Mouse (Mus musculus) hindbrain, embryonic 11.5 days (tissue): ENCODE measurements around the gene Naa38. TPM values are rescaled to one million over a fixed set of nuclear protein-coding genes. Genes with fewer than 3 reads are reported as not detected.
A peak's percentile ranks its signal among the peaks of the same experiment; 100 is the strongest.

ENCODE experiments used
- ATAC-seq: fragments of 200-750 bp; cut with Nextera tagmentation; 2 replicates; pipeline ENCODE4 v1.8.0; 2017; ENCODE audit warnings: mild to moderate bottlenecking, moderate TSS enrichment, moderate library complexity; ENCODE audit not compliant: low FRiP score
- DNase-seq: peaks from one replicate; pipeline ENCODE4 v3.0.0-alpha.2; 2015; ENCODE audit warnings: low spot score
- H3K27ac ChIP-seq: fragments of 300-500 bp; sonication (generic); 2 replicates; pipeline ENCODE4 v1.5.1; 2014; ENCODE audit warnings: mild to moderate bottlenecking, low read depth, low read length
- H3K27me3 ChIP-seq: fragments of 300-500 bp; sonication (generic); 2 replicates; pipeline ENCODE4 v1.6.1; 2014; ENCODE audit warnings: mild to moderate bottlenecking, low read length, moderate library complexity, mixed read lengths; ENCODE audit not compliant: control insufficient read depth, insufficient read depth
- H3K36me3 ChIP-seq: fragments of 300-500 bp; sonication (generic); 2 replicates; pipeline ENCODE4 v1.6.1; 2014; ENCODE audit warnings: mild to moderate bottlenecking, low read length, moderate library complexity, mixed read lengths; ENCODE audit not compliant: control insufficient read depth, insufficient read depth
- H3K4me1 ChIP-seq: fragments of 300-500 bp; sonication (generic); replicated peaks from 2 replicates; pipeline ENCODE4 v1.6.1; 2014; ENCODE audit warnings: low read length, mixed read lengths; ENCODE audit not compliant: control insufficient read depth, insufficient read depth
- H3K4me2 ChIP-seq: fragments of 300-500 bp; sonication (generic); replicated peaks from 2 replicates; pipeline ENCODE4 v1.6.1; 2014; ENCODE audit warnings: mild to moderate bottlenecking, low read depth, low read length
- H3K4me3 ChIP-seq: fragments of 300-500 bp; sonication (generic); 2 replicates; pipeline ENCODE4 v1.5.1; 2014; ENCODE audit warnings: low read depth, low read length
- H3K9ac ChIP-seq: fragments of 300-500 bp; sonication (generic); 2 replicates; pipeline ENCODE4 v1.6.1; 2014; ENCODE audit warnings: low read depth, low read length
- H3K9me3 ChIP-seq: fragments of 300-500 bp; sonication (generic); 2 replicates; pipeline ENCODE4 v1.6.1; 2016; ENCODE audit warnings: low read length; ENCODE audit not compliant: control insufficient read depth
- WGBS: fragments of 180-500 bp; shearing (Covaris S2); extraction: QIAGEN DNeasy Blood & Tissue Kit; methylation state at CpG from one replicate; pipeline ENCODE4 v1.1.7; 2014; 5-methylcytosine and 5-hydroxymethylcytosine counted together
- polyA plus RNA-seq: library from polyadenylated mRNA; unstranded; fragments of >200 nt; fragmentation: Nextera tagmentation; extraction: Ambion mirVana; gene quantifications from 2 replicates; pipeline ENCODE4 v1.2.1, GENCODE M21; 2014

The Naa38 gene
- polyA plus RNA-seq, 1 experiment from 2014 or later = 120 TPM

DNA sequence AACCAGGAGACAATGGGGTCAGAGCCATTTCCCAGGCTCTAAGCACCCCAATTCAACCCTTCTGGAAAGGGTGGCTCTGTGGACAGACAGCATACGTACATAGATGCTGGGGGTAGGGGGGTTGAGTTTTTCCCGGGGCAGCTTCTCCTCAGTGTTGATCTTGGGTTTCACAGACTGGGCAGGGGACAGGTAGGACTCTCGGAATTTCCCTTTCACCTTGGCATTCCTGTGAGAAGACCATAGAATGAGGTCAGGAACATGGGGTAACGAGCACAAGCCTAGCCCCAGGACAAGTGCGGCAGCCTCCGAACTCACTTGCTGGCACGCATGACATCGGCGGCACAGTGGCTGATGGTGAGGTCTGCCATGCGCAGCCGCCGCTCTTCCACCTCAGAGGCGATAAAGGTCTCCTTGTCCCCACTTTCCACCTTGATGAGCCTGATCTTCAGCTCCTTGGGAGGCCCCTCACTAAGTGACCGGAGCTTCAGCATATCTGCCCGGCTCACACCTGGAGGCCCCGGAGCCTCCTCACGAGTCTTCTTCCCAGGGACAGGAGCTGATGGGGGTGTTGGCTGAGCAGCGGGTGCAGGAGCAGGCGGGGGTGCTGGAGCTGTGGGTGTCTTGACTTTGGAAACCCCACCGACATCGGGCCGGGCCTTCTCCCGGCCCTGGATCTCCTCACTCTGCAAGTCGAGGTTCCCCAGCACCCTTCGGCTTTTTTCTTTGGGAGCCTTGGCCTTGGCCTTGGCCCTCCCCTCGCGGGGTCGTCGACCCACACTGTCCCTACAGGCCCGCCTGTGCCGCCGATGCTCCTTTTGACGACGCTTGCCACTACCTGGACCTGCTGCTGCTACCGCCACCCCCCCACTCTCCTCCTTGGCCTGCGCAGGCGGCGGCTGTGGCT is 8.7 kb downstream of the Naa38 start:
- H3K4me2 ChIP-seq = no peak overlapping the region
- no peaks in the 10 kb centered on the region for H3K9me3 ChIP-seq
- no peak for ATAC-seq
- H3K36me3 ChIP-seq = peaks cover 34% of the 10 kb centered on the region
- DNase-seq = no peak
- H3K27me3 ChIP-seq = peaks cover 4% of the 10 kb centered on the region
- H3K9ac ChIP-seq = no peak overlapping the region
- peaks cover 6% of the 10 kb centered on the region; the same call in 1 of the 2 replicates for H3K4me1 ChIP-seq
- 95% methylated on average over 36 of the region's 38 CpGs for WGBS
- no peak overlapping the region for H3K27ac ChIP-seq
- H3K4me3 ChIP-seq = no peak overlapping the region

- Histone ChIP-seq H3K4me2 (no peak overlapping the region), H3K36me3 (peaks cover 34% of the 10 kb centered on the region), H3K27me3 (peaks cover 4% of the 10 kb centered on the region), H3K4me3 (no peak overlapping the region), H3K27ac (no peak overlapping the region), H3K4me1 (peaks cover 6% of the 10 kb centered on the region; the same call in 1 of the 2 replicates), H3K9me3 (no peaks in the 10 kb centered on the region), H3K9ac (no peak overlapping the region)
- WGBS = 90% methylated on average over 23 of the region's 24 CpGs
- ATAC-seq (no peak), DNase-seq (no peak)
Measured at GRCm38 (mm10) chr11:69404595-69405396, 9.5 kb downstream of the Naa38 start.

GRCm38 (mm10) chr11:69405397-69406200 is 10.3 kb downstream of the Naa38 start:
- Histone ChIP-seq H3K36me3 (peaks cover 31% of the 10 kb centered on the region), H3K4me2 (no peak overlapping the region), H3K4me1 (peaks cover 6% of the 10 kb centered on the region; the same call in 1 of the 2 replicates), H3K9ac (no peak overlapping the region), H3K4me3 (no peak overlapping the region), H3K9me3 (no peaks in the 10 kb centered on the region), H3K27me3 (no peaks in the 10 kb centered on the region; the same call in 1 of the 2 replicates), H3K27ac (no peak overlapping the region)
- ATAC-seq (no peak), DNase-seq (no peak)
- 90% methylated on average over 24 of the region's 24 CpGs for WGBS

DNA sequence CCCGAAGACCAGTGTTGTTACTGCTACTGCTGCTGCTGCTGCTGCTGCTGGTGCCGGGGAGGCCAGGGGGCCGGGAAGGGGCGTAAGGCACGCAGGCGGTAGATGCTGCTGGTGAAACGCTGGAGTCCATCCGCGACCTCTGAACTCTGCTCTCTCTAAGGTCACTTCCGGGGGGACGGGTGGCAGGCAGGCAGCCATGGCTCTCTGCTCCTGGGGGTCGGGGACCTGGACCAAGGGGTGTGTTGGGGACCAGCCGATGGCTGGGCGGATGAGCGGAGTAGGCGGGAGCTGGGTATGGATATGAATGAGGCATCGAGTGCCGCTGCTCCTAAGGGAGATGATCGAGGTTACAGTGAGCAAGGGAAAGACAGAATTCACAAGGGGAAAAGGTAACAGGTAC is 11.0 kb downstream of the Naa38 start:
- Histone ChIP-seq H3K27ac (no peak overlapping the region), H3K36me3 (peaks cover 27% of the 10 kb centered on the region), H3K27me3 (no peaks in the 10 kb centered on the region), H3K4me1 (peaks cover 6% of the 10 kb centered on the region; the same call in 1 of the 2 replicates), H3K4me2 (no peak overlapping the region), H3K9ac (no peak overlapping the region), H3K9me3 (no peaks in the 10 kb centered on the region), H3K4me3 (no peak overlapping the region)
- WGBS = 90% methylated on average over 19 of the region's 19 CpGs
- DNase-seq = no peak
- ATAC-seq = no peak

DNA sequence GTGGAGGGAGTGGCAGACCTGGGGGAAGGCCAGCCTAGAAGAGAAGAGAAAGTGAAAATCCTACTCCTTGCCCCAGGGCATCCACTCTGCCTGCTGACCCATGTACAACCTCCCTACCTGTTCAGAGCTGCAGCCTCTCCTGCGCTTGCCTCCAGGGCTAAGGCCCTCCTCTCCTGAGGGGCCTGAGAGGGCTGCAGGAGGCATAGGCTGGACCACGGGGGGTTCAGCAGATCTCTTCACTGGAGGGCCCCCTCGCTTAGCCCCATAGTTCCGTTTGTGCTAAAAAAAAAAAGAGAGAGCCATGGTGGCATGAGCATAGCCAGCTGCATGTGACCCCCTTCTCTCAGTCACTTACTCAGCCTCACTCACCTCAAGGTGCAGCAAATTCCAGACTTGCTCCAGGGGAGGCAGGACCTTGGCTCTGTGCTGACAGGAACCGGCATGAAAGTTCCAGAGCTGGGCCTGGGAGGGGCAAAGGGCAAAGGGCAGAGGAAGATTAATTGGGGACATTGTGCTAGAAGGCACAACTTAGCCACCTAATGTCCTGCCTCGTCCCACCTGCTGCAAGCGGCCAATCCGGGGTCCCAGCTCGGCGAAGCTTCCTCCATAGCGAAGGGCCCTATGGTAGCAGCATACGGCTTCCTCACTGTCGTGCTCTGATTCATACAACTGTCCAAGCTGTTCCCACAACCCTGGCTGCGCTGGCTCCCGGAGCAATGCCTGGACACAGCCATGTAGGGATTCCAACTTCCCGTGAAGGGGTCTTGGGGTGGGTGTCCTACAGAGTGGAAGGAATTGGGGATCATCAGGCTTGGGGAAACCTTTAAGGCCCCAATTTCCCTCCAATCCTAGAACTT is 11.8 kb downstream of the Naa38 start:
- H3K4me3 ChIP-seq = no peak overlapping the region; the same call in 1 of the 2 replicates

DNA sequence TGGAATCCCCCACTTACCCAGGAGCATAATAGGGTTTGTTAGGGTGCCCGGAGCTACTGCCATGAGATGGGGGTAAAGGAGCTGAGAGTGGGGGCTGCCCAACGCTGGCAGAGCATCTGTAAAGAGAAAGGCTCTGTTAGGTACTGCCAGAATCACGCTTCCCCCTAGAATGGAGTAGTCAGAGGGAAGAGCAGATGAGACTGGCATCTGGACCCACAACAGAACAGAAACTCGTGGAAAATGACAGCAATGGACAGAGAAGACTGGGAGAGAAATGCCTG is 12.4 kb downstream of the Naa38 start:
- Histone ChIP-seq H3K36me3 (peaks cover 24% of the 10 kb centered on the region), H3K9ac (no peak overlapping the region), H3K4me2 (peak overlapping the region; percentile 99; the same call in 1 of the 2 replicates), H3K27me3 (no peaks in the 10 kb centered on the region), H3K4me1 (peaks cover 15% of the 10 kb centered on the region; the same call in 1 of the 2 replicates), H3K4me3 (peak overlapping the region; percentile 88; the same call in 1 of the 2 replicates), H3K27ac (no peak overlapping the region), H3K9me3 (no peaks in the 10 kb centered on the region)
- DNase-seq = no peak
- 87% methylated on average over 4 of the region's 4 CpGs for WGBS
- ATAC-seq = no peak

More for the DNA sequence above, 11.8 kb downstream of the Naa38 start:
- H3K27ac ChIP-seq = no peak overlapping the region
- no peak overlapping the region for H3K9ac ChIP-seq
- 87% methylated on average over 16 of the region's 16 CpGs for WGBS
- DNase-seq (no peak), ATAC-seq (no peak)
- H3K27me3 ChIP-seq = no peaks in the 10 kb centered on the region
- no peak overlapping the region for H3K4me2 ChIP-seq
- peaks cover 25% of the 10 kb centered on the region for H3K36me3 ChIP-seq
- H3K4me1 ChIP-seq = peaks cover 9% of the 10 kb centered on the region; the same call in 1 of the 2 replicates
- H3K9me3 ChIP-seq = no peaks in the 10 kb centered on the region

DNA sequence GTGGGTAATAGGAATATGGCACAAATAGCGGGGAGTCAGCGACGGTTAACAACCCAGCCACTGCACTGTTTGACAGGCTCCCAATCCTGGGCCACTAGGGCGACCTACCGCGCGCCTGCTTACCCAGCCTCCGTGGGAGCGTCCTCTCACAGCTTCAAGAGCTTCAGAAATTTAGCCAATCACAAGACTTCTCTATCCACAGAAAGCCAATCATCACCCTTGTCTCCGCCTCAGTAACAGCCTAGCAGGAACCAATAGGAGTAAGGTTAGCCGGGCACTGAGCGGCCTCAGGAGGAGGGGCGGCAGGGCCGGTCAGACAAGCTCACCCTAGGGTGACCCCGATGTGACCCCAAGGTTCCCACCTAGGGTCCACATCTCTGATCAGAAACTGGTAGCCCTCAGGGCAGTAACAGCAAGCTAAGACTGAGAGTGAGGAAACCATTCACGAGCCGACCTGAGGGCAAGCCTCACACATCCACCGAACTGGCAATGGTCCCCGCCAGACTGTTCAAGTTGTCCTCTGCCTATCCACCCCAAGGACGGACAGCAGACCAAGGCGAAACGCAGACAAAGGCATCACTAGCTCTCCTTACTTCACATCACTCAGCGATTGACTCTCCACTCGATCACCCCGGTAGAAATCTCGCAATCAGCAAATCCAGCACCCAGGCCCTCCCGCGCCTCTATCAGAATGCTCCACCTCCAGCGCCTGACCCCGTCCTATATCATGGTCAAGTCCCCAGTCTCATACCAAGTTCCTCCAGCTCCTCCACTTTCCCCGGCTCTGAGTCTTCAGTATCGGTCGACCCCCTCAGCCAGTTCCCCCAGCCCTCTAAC is 13.5 kb downstream of the Naa38 start:
- H3K36me3 ChIP-seq = peaks cover 23% of the 10 kb centered on the region
- no peaks in the 10 kb centered on the region for H3K9me3 ChIP-seq
- WGBS = under 1% methylated on average over 33 of the region's 33 CpGs
- peak overlapping the region; percentile 88 for H3K4me3 ChIP-seq
- no peaks in the 10 kb centered on the region for H3K27me3 ChIP-seq
- ATAC-seq (peak; percentile 75), DNase-seq (peak; percentile 80)
- H3K4me1 ChIP-seq = peaks cover 19% of the 10 kb centered on the region; the same call in 1 of the 2 replicates
- peak overlapping the region; percentile 95 for H3K9ac ChIP-seq
- peak overlapping the region; percentile 99 for H3K4me2 ChIP-seq
- H3K27ac ChIP-seq = peak overlapping the region; percentile 98
